Mouse (Mus musculus): ENCODE measurements around the gene Mfsd4a.

Mfsd4a gene

GRCm38 (mm10) chr1:132067261-132068255 is at the start of gene Mfsd4a:
Gene Mfsd4a, minus strand, starts transcription at chr1:132068062.
- peak; percentile 27 to 68 for DNase-seq (ENCODE audit: low spot score in 2 of 2)

- peak; percentile 70 to 92 for DNase-seq (ENCODE audit: low spot score in 2 of 2)
These were observed 48.7 kb upstream of the Mfsd4a start for GRCm38 (mm10) chr1:132116606-132117005.

- DNase-seq (ENCODE audit: low spot score in 2 of 2): no peak
These were observed 45.2 kb upstream of the Mfsd4a start for GRCm38 (mm10) chr1:132113098-132113497.

GRCm38 (mm10) chr1:132112426-132112825 is 44.6 kb upstream of the Mfsd4a start:
- no peak for DNase-seq (ENCODE audit: low spot score in 2 of 2)

- no peak for DNase-seq (ENCODE audit: low spot score in 2 of 2)
These were observed 43.5 kb upstream of the Mfsd4a start for GRCm38 (mm10) chr1:132111411-132111810.

GRCm38 (mm10) chr1:132109368-132109767 is 41.5 kb upstream of the Mfsd4a start:
- no peak for DNase-seq (ENCODE audit: low spot score in 2 of 2)

GRCm38 (mm10) chr1:132104353-132104752 is 36.5 kb upstream of the Mfsd4a start:
- no peak for DNase-seq (ENCODE audit: low spot score in 2 of 2)

- DNase-seq (ENCODE audit: low spot score in 2 of 2): peak in 1 of 2 experiments; percentile 61
These were observed 34.3 kb upstream of the Mfsd4a start for GRCm38 (mm10) chr1:132101953-132102697.

GRCm38 (mm10) chr1:132099775-132100174 is 31.9 kb upstream of the Mfsd4a start:
- no peak for DNase-seq (ENCODE audit: low spot score in 2 of 2)

- DNase-seq (ENCODE audit: low spot score in 2 of 2): no peak
These were observed 31.2 kb upstream of the Mfsd4a start for GRCm38 (mm10) chr1:132099016-132099415.

GRCm38 (mm10) chr1:132098076-132098475 is 30.2 kb upstream of the Mfsd4a start:
- DNase-seq (ENCODE audit: low spot score in 2 of 2): no peak

- peak; percentile 33 to 64 for DNase-seq (ENCODE audit: low spot score in 2 of 2)
These were observed 27.6 kb upstream of the Mfsd4a start for GRCm38 (mm10) chr1:132095356-132096004.

- DNase-seq (ENCODE audit: low spot score in 2 of 2): no peak
These were observed 25.4 kb upstream of the Mfsd4a start for GRCm38 (mm10) chr1:132093269-132093668.

- no peak for DNase-seq (ENCODE audit: low spot score in 2 of 2)
These were observed 22.4 kb upstream of the Mfsd4a start for GRCm38 (mm10) chr1:132090266-132090665.

- no peak for DNase-seq (ENCODE audit: low spot score in 2 of 2)
These were observed 21.9 kb upstream of the Mfsd4a start for GRCm38 (mm10) chr1:132089767-132090166.

- no peak for DNase-seq (ENCODE audit: low spot score in 2 of 2)
These were observed 20.4 kb upstream of the Mfsd4a start for GRCm38 (mm10) chr1:132088181-132088671.

GRCm38 (mm10) chr1:132085181-132086049 is 17.6 kb upstream of the Mfsd4a start:
- DNase-seq (ENCODE audit: low spot score in 2 of 2): no peak

- DNase-seq (ENCODE audit: low spot score in 2 of 2): no peak
These were observed 10.6 kb upstream of the Mfsd4a start for GRCm38 (mm10) chr1:132078413-132078812.

- no peak for DNase-seq (ENCODE audit: low spot score in 2 of 2)
These were observed 7.7 kb upstream of the Mfsd4a start for GRCm38 (mm10) chr1:132075576-132075975.

GRCm38 (mm10) chr1:132070659-132071058 is 2.8 kb upstream of the Mfsd4a start:
- DNase-seq (ENCODE audit: low spot score in 2 of 2): no peak

GRCm38 (mm10) chr1:132069436-132069835 is 1.6 kb upstream of the Mfsd4a start:
- DNase-seq (ENCODE audit: low spot score in 2 of 2): no peak
